Mouse (Mus musculus): ENCODE data around the gene Arhgef1. TPM values are rescaled to one million over a fixed set of nuclear protein-coding genes. Genes with fewer than 3 reads are reported as not detected.

Gene Arhgef1
- polyA plus RNA-seq, 2 experiments from 2014 or later, result 164 to 173 TPM

- no peak for ATAC-seq
These were observed 44.8 kb downstream of the Arhgef1 start for GRCm38 (mm10) chr7:24947316-24948048.

GRCm38 (mm10) chr7:24948774-24949173 lies 46.1 kb downstream of the Arhgef1 start:
- no peak for ATAC-seq

GRCm38 (mm10) chr7:24949958-24950623 lies 47.4 kb downstream of the Arhgef1 start:
- ATAC-seq, result peak; percentile 23

- no peak for ATAC-seq
These were observed 51.3 kb downstream of the Arhgef1 start for GRCm38 (mm10) chr7:24953966-24954365.

- peak; percentile 59 for ATAC-seq
These were observed 51.7 kb downstream of the Arhgef1 start for GRCm38 (mm10) chr7:24954450-24954849.

- ATAC-seq, result no peak
These were observed 52.5 kb downstream of the Arhgef1 start for GRCm38 (mm10) chr7:24955226-24955625.

GRCm38 (mm10) chr7:24964288-24964687 lies 61.6 kb downstream of the Arhgef1 start:
- ATAC-seq, result no peak

- peak; percentile 59 for ATAC-seq
These were observed 62.3 kb downstream of the Arhgef1 start for GRCm38 (mm10) chr7:24964897-24965535.

- ATAC-seq, result no peak
These were observed 65.3 kb downstream of the Arhgef1 start for GRCm38 (mm10) chr7:24967966-24968365.

GRCm38 (mm10) chr7:24968463-24968862 lies 65.8 kb downstream of the Arhgef1 start:
- ATAC-seq, result no peak

GRCm38 (mm10) chr7:24969805-24970204 lies 67.1 kb downstream of the Arhgef1 start:
- no peak for ATAC-seq

GRCm38 (mm10) chr7:24970341-24970740 lies 67.6 kb downstream of the Arhgef1 start:
- ATAC-seq, result no peak

- no peak for ATAC-seq
These were observed 68.7 kb downstream of the Arhgef1 start for GRCm38 (mm10) chr7:24971261-24971971.

GRCm38 (mm10) chr7:24971972-24972893 lies 69.5 kb downstream of the Arhgef1 start, which contains the start of gene Rabac1:
Gene Rabac1 (minus strand): TSS chr7:24972754.
- peak; percentile 91 for ATAC-seq

- ATAC-seq, result no peak
These were observed 70.5 kb downstream of the Arhgef1 start for GRCm38 (mm10) chr7:24973208-24973607.

- ATAC-seq, result no peak
These were observed 71.2 kb downstream of the Arhgef1 start for GRCm38 (mm10) chr7:24973902-24974301.

GRCm38 (mm10) chr7:24974893-24975595 lies 72.3 kb downstream of the Arhgef1 start:
- ATAC-seq, result peak; percentile 24

All from activated CD4-positive, CD25-positive, alpha-beta regulatory T cell, adult 4 months (primary cell).